Mouse (Mus musculus) neural tube, embryonic 13.5 days (tissue): ENCODE results near the gene Mpp1. TPM values are rescaled to one million over a fixed set of nuclear protein-coding genes. Genes with fewer than 3 reads are reported as not detected.

ENCODE experiments used
- ATAC-seq: fragments of 200-750 bp; cut with Nextera tagmentation; 2 replicates; pipeline ENCODE4 v1.8.0; 2017; ENCODE audit warnings: low read depth, mild to moderate bottlenecking, moderate TSS enrichment, moderate library complexity
- H3K27ac ChIP-seq: fragments of 300-500 bp; sonication (generic); replicated peaks from 2 replicates; pipeline ENCODE4 v1.5.1; 2015; ENCODE audit warnings: moderate library complexity, mild to moderate bottlenecking, inconsistent platforms
- H3K27me3 ChIP-seq: fragments of 300-500 bp; sonication (generic); 2 replicates; pipeline ENCODE4 v1.6.1; 2015; ENCODE audit warnings: mild to moderate bottlenecking, inconsistent platforms
- H3K36me3 ChIP-seq: fragments of 300-500 bp; sonication (generic); 2 replicates; pipeline ENCODE4 v1.6.1; 2015; ENCODE audit warnings: mild to moderate bottlenecking, inconsistent platforms
- H3K4me1 ChIP-seq: fragments of 300-500 bp; sonication (generic); replicated peaks from 2 replicates; pipeline ENCODE4 v1.6.1; 2015; ENCODE audit warnings: inconsistent platforms
- H3K4me2 ChIP-seq: fragments of 300-500 bp; sonication (generic); 2 replicates; pipeline ENCODE4 v1.6.1; 2015; ENCODE audit warnings: inconsistent platforms, mild to moderate bottlenecking, moderate library complexity
- H3K4me3 ChIP-seq: fragments of 300-500 bp; sonication (generic); 2 replicates; pipeline ENCODE4 v1.5.1; 2015; ENCODE audit warnings: mild to moderate bottlenecking, inconsistent platforms
- H3K9ac ChIP-seq: fragments of 300-500 bp; sonication (generic); 2 replicates; pipeline ENCODE4 v1.6.1; 2015; ENCODE audit warnings: moderate library complexity, mild to moderate bottlenecking, inconsistent platforms
- H3K9me3 ChIP-seq: fragments of 300-500 bp; sonication (generic); 2 replicates; pipeline ENCODE4 v1.6.1; 2016; ENCODE audit warnings: inconsistent platforms
- WGBS: fragments of 180-500 bp; shearing (Covaris S2); methylation state at CpG from one replicate; pipeline ENCODE4 v1.1.7; 2015; 5-methylcytosine and 5-hydroxymethylcytosine counted together
- polyA plus RNA-seq: library from polyadenylated mRNA; unstranded; fragments of >200 nt; fragmentation: Nextera tagmentation; extraction: Ambion mirVana; gene quantifications from 2 replicates; pipeline ENCODE4 v1.2.1, GENCODE M21; 2015

Mpp1 gene
- polyA plus RNA-seq, 1 experiment from 2014 or later = 28.3 TPM

DNA sequence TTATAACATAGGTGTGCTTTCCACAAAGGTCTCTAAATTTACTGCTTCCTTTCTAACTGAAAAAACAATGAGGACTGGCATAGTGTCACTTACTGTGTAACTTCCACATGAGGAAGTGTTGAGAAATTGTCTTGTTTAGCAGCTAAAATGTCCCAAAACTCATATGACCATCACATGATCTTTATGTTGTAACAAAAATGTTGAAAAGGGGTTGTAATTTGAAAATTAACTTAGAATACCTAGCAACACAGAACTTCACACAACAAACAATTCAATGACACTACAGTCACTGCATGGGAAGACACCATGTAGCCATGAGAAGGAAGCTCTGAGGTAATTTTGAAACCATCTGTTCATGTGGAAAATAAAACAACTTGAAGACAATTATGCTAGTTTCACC lies 3.9 kb downstream of the Mpp1 start:
- Histone ChIP-seq H3K36me3 (0 out of 2 replicates have a peak, but pooled peaks cover 4% of the 10 kb centered on the region), H3K4me2 (no peak overlapping the region), H3K4me3 (no peak overlapping the region), H3K27me3 (no peaks in the 10 kb centered on the region), H3K9ac (no peak overlapping the region), H3K9me3 (no peaks in the 10 kb centered on the region), H3K4me1 (peaks cover 4% of the 10 kb centered on the region; the same call in 1 of the 2 replicates), H3K27ac (no peak overlapping the region)
- ATAC-seq = no peak

DNA sequence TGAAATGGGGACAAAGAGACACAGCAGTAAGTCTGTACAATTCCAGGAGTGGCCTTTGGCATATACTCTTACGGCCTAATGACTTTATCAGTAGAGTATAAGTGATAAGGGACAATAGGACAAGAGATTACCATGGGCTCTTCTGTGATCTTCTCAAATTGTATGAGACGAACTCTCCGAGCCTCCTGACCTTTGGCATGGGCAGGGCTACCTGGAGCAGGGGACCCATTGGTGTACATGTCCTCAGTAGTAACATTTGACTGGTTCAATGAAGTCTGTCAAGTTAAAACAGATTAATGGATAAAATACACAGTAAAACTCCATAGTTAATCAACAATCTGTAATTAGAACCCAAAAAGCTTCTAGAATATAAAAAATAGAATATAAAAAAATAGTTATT lies 5.2 kb downstream of the Mpp1 start:
- Histone ChIP-seq H3K36me3 (0 out of 2 replicates have a peak, but pooled peaks cover 4% of the 10 kb centered on the region), H3K9me3 (no peaks in the 10 kb centered on the region), H3K4me2 (no peak overlapping the region), H3K27me3 (no peaks in the 10 kb centered on the region), H3K9ac (no peak overlapping the region), H3K4me3 (no peak overlapping the region), H3K27ac (no peak overlapping the region), H3K4me1 (peaks cover 4% of the 10 kb centered on the region; the same call in 1 of the 2 replicates)
- 93% methylated on average over 3 of the region's 3 CpGs for WGBS
- no peak for ATAC-seq

DNA sequence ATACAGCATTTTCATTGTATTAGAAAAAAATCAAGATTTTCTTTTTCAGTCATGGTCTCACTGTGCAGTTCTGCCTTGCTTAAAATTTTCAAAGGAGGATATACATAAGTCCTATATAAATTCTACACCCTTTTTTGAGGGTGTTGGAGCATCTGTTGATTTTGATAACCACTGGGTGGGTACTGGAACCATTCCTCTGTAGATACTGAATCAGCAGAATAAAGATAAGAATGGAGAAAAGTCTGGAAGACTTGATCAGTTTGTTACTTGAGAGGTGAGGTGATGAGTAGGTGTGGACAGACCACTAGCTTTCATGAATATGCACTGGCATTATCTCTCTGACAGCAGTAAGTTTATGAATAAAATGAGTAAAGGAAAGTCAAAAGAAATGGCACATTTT lies 15.3 kb downstream of the Mpp1 start:
- ATAC-seq = no peak
- H3K27me3 ChIP-seq = no peaks in the 10 kb centered on the region
- no peaks in the 10 kb centered on the region for H3K9me3 ChIP-seq

DNA sequence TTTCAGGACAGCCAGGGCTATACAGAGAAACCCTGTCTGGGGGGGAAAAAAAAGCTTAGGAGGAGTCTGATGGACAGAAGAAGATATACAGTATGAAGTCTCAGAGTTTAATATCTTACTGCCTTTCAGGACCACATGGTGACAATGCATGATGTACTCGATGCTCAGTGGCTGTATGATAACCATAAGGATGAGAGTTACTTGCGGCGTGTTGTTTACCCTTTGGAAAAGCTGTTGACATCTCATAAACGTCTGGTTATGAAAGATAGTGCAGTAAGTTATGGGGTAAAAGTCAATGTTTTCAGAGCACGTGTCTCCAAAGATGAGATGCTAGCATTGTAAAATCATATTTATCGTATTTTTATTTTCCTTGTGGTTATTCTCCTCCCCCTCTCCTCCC lies 28.5 kb downstream of the Mpp1 start:
- no peak for ATAC-seq
- Histone ChIP-seq H3K27me3 (no peaks in the 10 kb centered on the region), H3K9ac (no peak overlapping the region), H3K4me1 (peaks cover 4% of the 10 kb centered on the region), H3K36me3 (peaks cover 52% of the 10 kb centered on the region), H3K9me3 (no peaks in the 10 kb centered on the region), H3K4me3 (no peak overlapping the region), H3K4me2 (no peak overlapping the region), H3K27ac (no peak overlapping the region)
- WGBS = 90% methylated on average over 6 of the region's 6 CpGs

More for the DNA sequence above, 15.3 kb downstream of the Mpp1 start:
- Histone ChIP-seq H3K4me3 (no peak overlapping the region), H3K36me3 (no peaks in the 10 kb centered on the region), H3K27ac (no peak overlapping the region), H3K9ac (no peak overlapping the region), H3K4me2 (no peak overlapping the region), H3K4me1 (no peaks in the 10 kb centered on the region)

DNA sequence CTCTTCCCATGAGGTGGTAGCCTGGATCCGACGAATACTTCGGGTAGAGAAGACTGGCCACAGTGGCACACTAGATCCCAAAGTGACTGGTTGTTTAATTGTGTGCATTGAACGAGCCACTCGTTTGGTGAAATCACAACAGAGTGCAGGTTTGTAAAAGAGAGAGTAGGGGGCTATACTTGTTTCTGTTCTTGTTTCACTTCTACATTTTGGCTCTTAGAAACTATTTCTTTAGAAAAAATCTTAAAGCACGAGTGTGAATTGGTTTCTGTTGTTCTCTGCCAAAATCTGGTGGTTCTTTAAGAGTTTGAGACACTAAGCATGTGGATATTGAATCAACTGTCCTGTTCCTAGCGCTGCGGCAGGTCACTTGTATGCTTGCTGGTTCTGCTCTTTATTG lies 32.0 kb downstream of the Mpp1 start:
- no peak overlapping the region for H3K4me2 ChIP-seq
- ATAC-seq = no peak
- peaks cover 10% of the 10 kb centered on the region for H3K4me1 ChIP-seq
- no peak overlapping the region for H3K9ac ChIP-seq
- 89% methylated on average over 8 of the region's 8 CpGs for WGBS
- no peaks in the 10 kb centered on the region for H3K27me3 ChIP-seq
- peaks cover 24% of the 10 kb centered on the region for H3K36me3 ChIP-seq
- no peaks in the 10 kb centered on the region for H3K9me3 ChIP-seq
- no peak overlapping the region for H3K27ac ChIP-seq
- no peak overlapping the region for H3K4me3 ChIP-seq

DNA sequence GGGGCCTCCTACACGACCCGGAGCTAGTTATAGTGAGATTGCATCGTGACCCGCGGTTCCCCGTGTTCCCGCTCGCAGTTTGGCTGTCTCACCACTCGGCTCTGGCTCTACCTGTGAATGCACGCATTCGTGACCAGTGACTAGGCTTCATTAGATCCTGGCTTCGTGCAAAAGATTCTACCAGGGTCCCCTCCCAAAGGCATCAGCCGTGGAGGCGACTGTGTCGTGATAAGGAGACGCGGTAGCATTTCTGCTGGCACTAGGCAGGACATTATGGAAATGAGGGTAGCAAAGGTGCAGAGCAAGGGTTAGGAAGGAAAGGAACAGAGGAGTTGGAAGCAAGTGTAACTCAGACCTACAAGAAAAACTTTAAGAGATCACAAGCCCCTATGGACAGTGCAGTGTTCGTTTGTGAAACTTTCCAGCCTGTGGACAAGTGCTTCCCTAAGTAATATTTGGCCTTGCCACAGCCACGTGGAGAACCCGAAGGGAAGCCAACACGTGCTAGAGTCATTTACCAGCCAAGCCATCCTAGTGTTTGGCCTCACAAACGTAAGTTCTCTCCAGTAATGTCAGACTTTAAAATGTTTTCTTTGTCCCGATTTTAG lies 34.5 kb downstream of the Mpp1 start:
- Histone ChIP-seq H3K4me1 (peaks cover 10% of the 10 kb centered on the region), H3K9ac (peak overlapping the region; percentile 68), H3K4me2 (peak overlapping the region; percentile 60), H3K9me3 (no peaks in the 10 kb centered on the region), H3K27ac (peak overlapping the region; percentile 49; the same call in 1 of the 2 replicates), H3K4me3 (peak overlapping the region; percentile 59), H3K36me3 (peaks cover 15% of the 10 kb centered on the region), H3K27me3 (no peaks in the 10 kb centered on the region)
- ATAC-seq = no peak; the same call in 1 of the 2 replicates
- 22% methylated on average over 23 of the region's 23 CpGs for WGBS

DNA sequence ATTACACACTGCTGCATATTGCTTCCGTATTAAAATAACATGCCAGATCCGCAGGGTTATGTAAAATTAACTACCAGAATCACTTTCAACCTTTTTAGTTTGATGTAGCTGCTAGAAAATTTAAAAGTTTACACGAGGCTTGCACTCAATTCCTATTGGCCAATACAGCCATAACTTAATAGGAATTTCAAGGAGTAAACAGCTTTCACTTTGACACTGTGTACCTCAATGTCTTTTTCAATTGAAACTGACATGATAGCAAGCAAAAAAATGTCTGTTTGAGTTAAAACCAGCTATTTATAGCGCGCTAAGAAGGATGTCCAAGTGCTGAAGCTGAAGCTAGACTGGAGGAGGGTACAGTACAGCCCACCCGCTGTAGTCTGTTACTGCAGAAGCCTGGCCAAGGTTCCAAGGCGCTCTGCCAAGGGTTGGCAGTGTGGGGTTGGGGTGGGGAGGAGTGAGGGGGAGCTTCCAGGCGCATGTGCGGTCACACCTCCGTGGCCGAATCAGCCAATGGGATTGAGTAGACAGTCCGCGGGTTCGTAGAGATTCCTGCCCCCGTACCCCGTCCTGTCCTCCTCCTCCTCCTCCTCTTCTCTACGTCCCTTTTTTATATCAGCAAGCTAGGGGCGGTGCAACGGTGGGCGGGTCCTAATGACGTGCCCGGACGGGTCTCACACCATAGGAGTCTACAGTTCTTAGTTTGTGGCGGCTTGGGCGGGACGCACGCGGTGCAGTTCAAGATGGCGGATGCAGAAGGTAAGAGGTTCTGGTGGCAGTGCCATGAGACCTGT lies 35.2 kb downstream of the Mpp1 start, which contains the start of gene Dkc1:
Gene Dkc1, plus strand, starts transcription at position 486 of the 794 bp plus-strand sequence.
- H3K4me3 ChIP-seq = peak within 1 kb of the TSS; percentile 59
- H3K9ac ChIP-seq = peak within 1 kb of the TSS; percentile 68
- H3K4me1 ChIP-seq = peaks cover 10% of the 10 kb centered on the region
- H3K27ac ChIP-seq = peak within 1 kb of the TSS; percentile 49; the same call in 1 of the 2 replicates
- H3K27me3 ChIP-seq = no peaks in the 10 kb centered on the region
- peak; percentile 100 for ATAC-seq
- H3K4me2 ChIP-seq = peak within 1 kb of the TSS; percentile 60
- peaks cover 10% of the 10 kb centered on the region; the same call in 1 of the 2 replicates for H3K36me3 ChIP-seq
- H3K9me3 ChIP-seq = no peaks in the 10 kb centered on the region
- WGBS = 23% methylated on average over 29 of the region's 29 CpGs

DNA sequence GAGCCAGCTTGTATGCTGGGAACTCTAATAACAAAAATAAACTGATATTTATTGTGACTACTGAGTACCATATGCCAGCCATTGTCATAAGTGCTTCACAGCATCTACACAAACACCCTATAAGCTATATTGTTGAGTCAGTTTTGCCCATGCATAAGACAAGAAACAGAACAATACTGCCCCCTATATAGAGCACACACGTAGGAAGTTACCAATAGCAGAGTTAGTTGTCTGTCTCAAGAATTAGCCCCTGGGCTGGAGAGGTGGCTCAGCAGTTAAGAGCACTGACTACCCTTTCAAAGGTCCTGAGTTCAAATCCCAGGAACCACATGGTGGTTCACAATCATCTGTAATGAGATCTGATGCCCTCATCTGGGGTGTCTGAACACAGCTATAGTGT lies 45.2 kb downstream of the Mpp1 start:
- H3K27ac ChIP-seq = no peak overlapping the region
- H3K4me1 ChIP-seq = no peaks in the 10 kb centered on the region
- no peak overlapping the region for H3K4me2 ChIP-seq
- no peak for ATAC-seq
- 38% methylated on average over 1 of the region's 1 CpGs for WGBS
- H3K9me3 ChIP-seq = no peaks in the 10 kb centered on the region
- no peak overlapping the region for H3K4me3 ChIP-seq
- H3K9ac ChIP-seq = no peak overlapping the region
- no peaks in the 10 kb centered on the region for H3K36me3 ChIP-seq
- no peaks in the 10 kb centered on the region for H3K27me3 ChIP-seq

DNA sequence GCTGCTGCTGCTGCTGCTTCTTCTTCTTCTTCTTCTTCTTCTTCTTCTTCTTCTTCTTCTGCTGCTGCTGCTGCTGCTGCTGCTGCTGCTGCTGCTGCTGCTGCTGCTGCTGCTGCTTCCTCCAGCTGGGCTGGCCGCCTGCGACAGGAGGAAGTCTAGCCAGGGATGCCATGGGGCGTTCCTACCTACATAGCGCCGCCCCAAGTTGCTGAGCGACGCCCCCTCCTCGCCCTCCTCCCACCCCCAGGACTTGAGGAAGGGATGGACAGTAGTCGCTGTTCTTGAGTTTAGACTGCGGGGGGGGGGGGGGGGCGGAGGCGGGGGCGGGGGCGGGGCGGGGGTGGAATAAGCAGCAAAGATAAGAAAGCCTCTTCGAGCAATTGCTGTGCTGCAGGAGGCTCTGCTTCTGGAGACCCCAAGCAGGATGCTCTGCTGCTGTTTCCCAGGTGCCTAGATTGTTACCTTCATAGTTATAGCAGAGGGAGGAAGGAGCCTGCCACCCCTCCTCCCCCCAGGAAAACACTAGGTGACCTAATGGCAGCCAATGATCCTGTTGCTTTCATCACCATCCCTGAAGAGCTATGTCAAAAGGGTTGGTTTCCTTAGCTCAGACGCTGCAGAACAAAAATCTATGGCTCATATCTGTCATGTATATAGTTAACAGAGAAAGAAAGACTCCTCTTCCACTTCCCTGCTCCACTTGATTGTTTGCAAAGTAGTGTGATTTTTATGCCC lies 45.9 kb downstream of the Mpp1 start, which contains the start of gene Gab3:
Gene Gab3, minus strand, starts transcription at position 685 of the 735 bp plus-strand sequence.
- peak; percentile 94 for ATAC-seq

DNA sequence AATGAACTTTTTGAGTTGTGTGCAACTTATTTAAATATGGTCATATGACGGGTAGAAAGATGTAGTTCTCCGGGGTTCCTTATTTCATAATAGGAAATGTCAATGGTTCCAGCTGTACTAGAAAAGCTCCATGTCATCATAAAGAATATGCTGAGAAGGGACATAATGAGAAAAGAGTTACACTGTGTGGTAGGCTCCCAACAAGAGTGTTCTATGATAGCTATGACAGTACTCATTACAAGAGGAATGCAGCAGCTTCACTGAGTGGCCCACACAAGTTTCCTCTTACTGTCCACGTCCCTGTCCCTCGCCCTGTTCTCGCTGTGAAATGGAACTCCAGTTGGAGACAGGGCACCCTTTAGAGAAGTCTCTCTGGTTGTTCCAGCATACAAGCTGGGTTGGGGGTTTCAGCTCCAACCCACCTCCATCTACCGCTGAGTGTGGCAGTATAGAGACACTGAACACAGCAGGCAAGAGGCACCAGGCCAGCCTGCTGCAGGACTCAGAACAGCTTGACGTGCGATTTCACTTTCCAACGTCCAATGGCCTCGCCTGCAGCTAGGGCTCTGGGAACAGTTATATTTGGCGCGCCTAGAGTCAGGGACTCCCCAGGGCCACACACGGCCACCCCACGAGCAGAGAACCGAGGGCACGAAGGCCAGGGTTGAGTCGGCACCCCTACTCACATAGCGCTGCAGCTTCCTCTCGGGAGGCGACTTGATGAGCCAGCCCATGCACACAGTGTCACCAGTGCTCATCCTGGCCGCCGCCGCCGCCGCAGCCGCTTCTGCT lies 46.6 kb downstream of the Mpp1 start:
- Histone ChIP-seq H3K27me3 (no peaks in the 10 kb centered on the region), H3K4me3 (peak overlapping the region; percentile 49), H3K9ac (peak overlapping the region; percentile 66), H3K4me2 (peak overlapping the region; percentile 60), H3K36me3 (no peaks in the 10 kb centered on the region), H3K4me1 (no peaks in the 10 kb centered on the region), H3K27ac (no peak overlapping the region), H3K9me3 (no peaks in the 10 kb centered on the region)
- WGBS = 26% methylated on average over 26 of the region's 26 CpGs
- ATAC-seq = peak; percentile 92

More for the DNA sequence above, 45.9 kb downstream of the Mpp1 start, which contains the start of gene Gab3:
- Histone ChIP-seq H3K9me3 (no peaks in the 10 kb centered on the region), H3K36me3 (no peaks in the 10 kb centered on the region), H3K27me3 (no peaks in the 10 kb centered on the region), H3K4me1 (no peaks in the 10 kb centered on the region), H3K9ac (peak within 1 kb of the TSS; percentile 66), H3K4me3 (peak within 1 kb of the TSS; percentile 49), H3K4me2 (peak within 1 kb of the TSS; percentile 60), H3K27ac (no peak within 1 kb of the TSS)
- WGBS = 19% methylated on average over 7 of the region's 17 CpGs

DNA sequence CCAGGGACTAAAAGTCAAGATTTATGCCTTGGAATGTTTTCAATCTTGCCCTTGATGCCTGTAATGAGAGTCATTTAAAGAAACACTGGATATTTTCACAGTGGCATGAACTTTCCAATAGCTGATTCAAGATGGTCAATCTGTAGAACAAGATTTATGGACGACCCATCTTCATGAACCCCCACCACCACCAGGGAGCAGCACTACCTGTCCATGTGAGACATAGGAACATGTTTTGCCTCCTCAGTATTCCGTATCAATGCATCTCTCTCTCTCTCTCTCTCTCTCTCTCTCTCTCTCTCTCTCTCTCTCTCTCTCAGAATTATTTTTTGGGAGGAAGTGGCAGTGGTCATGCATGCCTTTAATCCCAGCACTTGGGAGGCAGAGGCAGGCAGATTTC lies 48.5 kb downstream of the Mpp1 start:
- Histone ChIP-seq H3K27ac (no peak overlapping the region), H3K9ac (no peak overlapping the region), H3K9me3 (no peaks in the 10 kb centered on the region), H3K4me3 (no peak overlapping the region), H3K27me3 (no peaks in the 10 kb centered on the region), H3K4me1 (no peaks in the 10 kb centered on the region), H3K36me3 (no peaks in the 10 kb centered on the region), H3K4me2 (no peak overlapping the region)
- no peak for ATAC-seq
- WGBS = 61% methylated on average over 2 of the region's 2 CpGs
